Mouse (Mus musculus) gonadal fat pad, adult 2 months (tissue): ENCODE measurements around the gene Plin5. TPM values are rescaled to one million over a fixed set of nuclear protein-coding genes. Genes with fewer than 3 reads are reported as not detected.
"Not testable (repeated sequence)": the region's sequence is repeated elsewhere in the genome, so short reads cannot be mapped to it uniquely, and the experiment has no call there.

Source experiments
- DNase-seq: peaks from one replicate; pipeline ENCODE4 v3.0.0-alpha.2; 2012; ENCODE audit warnings: low read depth
- polyA plus RNA-seq: library from polyadenylated mRNA; depleted of rRNA; stranded (reverse); fragments of >200 nt; gene quantifications from 2 replicates; pipeline ENCODE4 v1.2.3, GENCODE M21; 2012; rRNA removed

The Plin5 gene
- polyA plus RNA-seq, 1 experiment = 21.5 TPM

DNA sequence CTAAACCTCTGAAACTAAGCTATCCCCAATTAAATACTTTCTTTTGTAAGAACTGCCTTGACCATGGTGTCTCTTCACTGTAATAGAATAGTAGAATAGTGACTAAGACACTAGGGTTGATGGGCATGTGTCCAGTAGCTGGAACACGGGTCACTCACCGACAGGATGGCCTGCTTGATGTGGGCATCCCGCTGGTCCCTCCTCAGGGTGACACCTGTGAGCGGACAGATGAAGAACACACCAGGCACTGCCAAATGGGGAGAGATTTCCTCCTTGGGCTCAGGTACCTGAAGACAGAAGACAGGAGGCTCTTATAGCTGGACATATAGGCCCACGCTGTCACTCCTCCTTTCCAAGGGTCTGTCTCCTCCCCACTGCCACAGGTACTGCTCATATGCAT, 45.2 kb downstream of the Plin5 start:
- no peak for DNase-seq

DNA sequence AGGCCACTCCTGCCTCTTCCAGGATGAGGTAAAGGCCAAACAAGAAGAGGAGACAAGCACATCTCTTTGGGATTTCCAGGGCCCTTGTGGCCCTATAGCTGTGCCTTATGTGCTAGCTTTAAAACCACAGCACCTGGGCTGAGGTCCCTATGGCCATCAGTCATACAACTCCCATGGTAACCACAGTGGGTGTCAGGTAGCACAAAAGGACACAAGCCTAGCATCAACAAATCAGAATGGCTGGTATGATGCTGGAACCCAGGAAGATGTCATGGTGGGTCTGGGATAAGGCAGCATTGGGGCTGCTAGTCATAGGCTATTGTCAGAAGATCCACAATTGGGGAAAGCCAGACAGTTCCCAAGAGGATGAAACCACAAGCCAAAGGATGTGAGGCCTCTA, 46.3 kb downstream of the Plin5 start:
- DNase-seq = no peak

DNA sequence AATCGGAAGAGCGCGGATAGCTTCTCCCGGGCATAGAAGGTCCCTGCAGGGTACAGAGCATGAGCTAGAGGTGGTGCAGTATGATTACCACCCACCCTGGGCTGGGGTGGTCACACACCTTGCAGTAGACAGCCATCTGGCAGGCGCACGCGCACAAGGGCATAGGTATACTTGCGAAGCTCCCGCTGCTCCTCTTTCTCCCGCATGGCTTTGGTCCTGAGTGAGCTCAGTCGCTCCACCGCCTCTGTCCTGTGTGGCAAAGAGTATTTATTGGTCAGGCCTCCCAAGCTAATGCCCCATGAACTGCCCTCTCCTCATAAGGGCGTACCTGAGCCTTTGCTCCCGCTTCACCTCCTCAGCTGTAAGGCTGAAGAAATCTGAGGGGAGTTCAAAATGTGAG, 48.3 kb downstream of the Plin5 start:
- DNase-seq = no peak

DNA sequence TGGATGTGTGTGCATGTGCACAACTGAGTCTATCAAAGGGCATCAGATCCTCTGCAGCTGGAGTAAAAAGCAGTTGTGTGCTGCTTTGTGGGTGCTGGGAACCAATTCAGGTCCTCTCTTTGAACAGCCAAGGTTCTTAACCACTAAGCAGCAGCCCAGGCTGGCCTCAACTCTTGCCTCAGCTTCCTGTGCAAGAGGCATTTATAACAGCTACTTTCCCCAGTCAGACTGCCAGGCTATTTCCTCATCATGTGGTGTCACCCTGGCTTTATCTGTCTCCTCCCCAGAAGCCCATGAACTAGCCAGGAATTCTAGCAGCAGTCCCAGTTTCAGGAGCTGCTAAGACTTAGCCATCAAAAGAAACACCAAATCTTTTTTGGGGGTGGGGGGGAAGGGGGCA, 50.9 kb downstream of the Plin5 start:
- no peak for DNase-seq

DNA sequence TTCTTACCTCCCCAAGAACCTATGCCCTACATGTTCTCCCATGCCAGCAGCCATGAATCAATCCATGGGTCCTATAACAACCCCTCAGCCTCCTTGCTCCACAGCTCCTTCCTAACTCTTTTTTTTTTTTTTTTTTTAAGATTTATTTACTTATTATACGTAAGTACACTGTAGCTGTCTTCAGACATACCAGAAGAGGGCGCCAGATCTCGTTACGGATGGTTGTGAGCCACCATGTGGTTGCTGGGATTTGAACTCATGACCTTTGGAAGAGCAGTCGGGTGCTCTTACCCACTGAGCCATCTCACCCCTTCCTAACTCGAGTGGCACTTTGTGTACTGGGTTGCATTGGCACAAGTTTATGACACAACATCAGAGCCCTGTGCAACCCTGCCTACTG, 51.7 kb downstream of the Plin5 start:
- DNase-seq = not testable (repeated sequence)

DNA sequence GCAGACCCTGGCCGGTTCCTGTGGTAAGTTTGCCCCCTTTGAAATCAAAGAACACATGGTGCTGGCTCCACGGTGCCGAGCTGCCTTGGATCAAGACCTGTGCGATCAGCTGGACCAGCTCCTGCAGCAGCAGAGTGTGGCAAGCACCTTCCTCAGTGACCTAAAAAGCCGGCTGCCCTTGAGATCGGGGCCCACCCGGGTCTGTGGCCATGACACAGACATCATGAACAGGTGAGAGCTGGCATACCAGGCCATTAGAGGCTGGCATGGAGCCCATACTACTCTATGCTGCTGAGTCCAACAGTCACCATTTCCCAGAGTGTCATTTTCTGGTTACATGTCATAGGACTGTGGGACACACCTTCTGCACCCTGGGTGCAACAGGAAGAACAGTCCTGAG, 55.3 kb downstream of the Plin5 start:
- no peak for DNase-seq

Other genes starting within 250 kb of the Plin5 start
- gene Zfp119a, start 238.7 kb downstream of the Plin5 start, polyA plus RNA-seq = 0.74 and 0.85 TPM in 2 replicates
- gene Zfp959, start 225.5 kb downstream of the Plin5 start, polyA plus RNA-seq = 1.9 and 3.0 TPM in 2 replicates
- gene Zfp119b, start 168.1 kb downstream of the Plin5 start, polyA plus RNA-seq = 0.93 and 1.3 TPM in 2 replicates
- 3.8 and 7.3 TPM in 2 replicates for gene Ebi3, start 165.0 kb downstream of the Plin5 start, polyA plus RNA-seq
- 8.3 and 8.5 TPM in 2 replicates for gene Yju2, start 158.5 kb downstream of the Plin5 start, polyA plus RNA-seq
- gene Shd, start 147.1 kb downstream of the Plin5 start, polyA plus RNA-seq = 5.8 and 7.2 TPM in 2 replicates
- 0.15 and 0.44 TPM in 2 replicates for gene Fsd1, start 131.1 kb downstream of the Plin5 start, polyA plus RNA-seq
- gene Stap2, start 112.0 kb downstream of the Plin5 start, polyA plus RNA-seq = 58.4 and 64.6 TPM in 2 replicates
- gene Mpnd, start 111.9 kb downstream of the Plin5 start, polyA plus RNA-seq = 106 and 110 TPM in 2 replicates
- 58.6 and 73.4 TPM in 2 replicates for gene Sh3gl1, start 81.0 kb downstream of the Plin5 start, polyA plus RNA-seq
- 2.8 and 2.9 TPM in 2 replicates for gene Chaf1a, start 77.2 kb downstream of the Plin5 start, polyA plus RNA-seq
- gene Ubxn6, start 42.6 kb downstream of the Plin5 start, polyA plus RNA-seq = 100 and 112 TPM in 2 replicates
- 41.4 and 45.4 TPM in 2 replicates for gene Hdgfl2, start 38.0 kb downstream of the Plin5 start, polyA plus RNA-seq
- gene Plin4, start 7.8 kb downstream of the Plin5 start, polyA plus RNA-seq = 600 and 937 TPM in 2 replicates
- 306 and 347 TPM in 2 replicates for gene Lrg1, start 4.4 kb upstream of the Plin5 start, polyA plus RNA-seq
- gene Sema6b, start 22.7 kb upstream of the Plin5 start, polyA plus RNA-seq = 9.9 and 10.9 TPM in 2 replicates
- gene Tnfaip8l1, start 44.9 kb upstream of the Plin5 start, polyA plus RNA-seq = 3.6 and 4.3 TPM in 2 replicates
- gene Mydgf, start 66.3 kb upstream of the Plin5 start, polyA plus RNA-seq = 88.2 and 96.4 TPM in 2 replicates
- gene Dpp9, start 101.3 kb upstream of the Plin5 start, polyA plus RNA-seq = 34.1 and 36.9 TPM in 2 replicates
- gene Fem1a, start 139.2 kb upstream of the Plin5 start, polyA plus RNA-seq = 26.8 and 27.7 TPM in 2 replicates
- gene Ticam1, start 159.2 kb upstream of the Plin5 start, polyA plus RNA-seq = 22.9 and 23.8 TPM in 2 replicates
- gene Plin3, start 175.3 kb upstream of the Plin5 start, polyA plus RNA-seq = 40.7 and 53.2 TPM in 2 replicates
- gene Arrdc5, start 182.7 kb upstream of the Plin5 start, polyA plus RNA-seq = 0.36 and 0.82 TPM in 2 replicates
- gene Uhrf1, start 185.7 kb upstream of the Plin5 start, polyA plus RNA-seq = 4.8 and 8.0 TPM in 2 replicates
- gene Kdm4b, start 208.5 kb upstream of the Plin5 start, polyA plus RNA-seq = 50.5 and 51.0 TPM in 2 replicates